Mouse (Mus musculus): ENCODE results near the gene Olfr551. TPM values are rescaled to one million over a fixed set of nuclear protein-coding genes. Genes with fewer than 3 reads are reported as not detected.
"Not testable (repeated sequence)": the region's sequence is repeated elsewhere in the genome, so short reads cannot be mapped to it uniquely, and the experiment has no call there.

Gene Olfr551
- not detected in 2 replicates for polyA plus RNA-seq (2015; fragmentation: Nextera tagmentation; extraction: Ambion mirVana)

- Histone ChIP-seq H3K4me1 (ENCODE audit: insufficient read depth, low read length) (no peaks in the 10 kb centered on the region), H3K4me2 (replicated peaks; ENCODE audit: low read depth, low read length) (no peak within 1 kb of the TSS), H3K27me3 (ENCODE audit: insufficient read depth, low read length) (no peaks in the 10 kb centered on the region), H3K9ac (replicated peaks; ENCODE audit: low read length) (no peak within 1 kb of the TSS), H3K27ac (ENCODE audit: low read length) (no peak within 1 kb of the TSS), H3K4me3 (ENCODE audit: low read length) (no peak within 1 kb of the TSS), H3K9me3 (ENCODE audit: low read length) (no peaks in the 10 kb centered on the region), H3K36me3 (ENCODE audit: insufficient read depth, low read length) (no peaks in the 10 kb centered on the region)
- 90% methylated on average over 3 of the region's 3 CpGs for WGBS
- ATAC-seq (ENCODE audit: low FRiP score, low TSS enrichment): no peak
Measured at GRCm38 (mm10) chr7:102591786-102592185, at the start of gene Olfr551. Olfr551 (minus strand) TSS chr7:102591886.

DNA sequence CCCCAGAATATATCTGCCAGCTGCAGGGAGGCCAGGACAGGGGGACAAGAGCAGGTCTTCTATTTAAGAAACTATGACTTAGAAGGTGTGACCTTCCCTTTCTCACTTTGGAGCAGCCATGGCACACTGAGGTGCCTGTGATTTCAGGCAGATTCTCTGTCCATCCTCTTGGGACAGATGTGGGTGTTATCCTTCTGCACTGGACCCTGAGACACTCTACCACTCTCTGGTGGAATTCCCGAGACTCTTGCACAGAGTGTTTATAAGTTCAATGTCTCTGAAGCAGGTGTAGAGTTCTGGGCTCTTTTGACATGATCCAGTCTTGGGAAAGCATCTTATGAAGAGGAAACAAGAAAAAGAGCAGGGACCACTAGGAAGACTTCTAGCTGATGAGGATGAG, 46.4 kb upstream of the Olfr551 start, which contains the start of gene Olfr554:
Olfr554 (plus strand) TSS at position 301 of the 400 bp plus-strand sequence.
- H3K27me3 ChIP-seq (ENCODE audit: insufficient read depth, low read length): no peaks in the 10 kb centered on the region
- no peaks in the 10 kb centered on the region for H3K4me1 ChIP-seq (ENCODE audit: insufficient read depth, low read length)
- H3K4me3 ChIP-seq (ENCODE audit: low read length): no peak within 1 kb of the TSS
- no peak for ATAC-seq (ENCODE audit: low FRiP score, low TSS enrichment)
- no peaks in the 10 kb centered on the region for H3K9me3 ChIP-seq (ENCODE audit: low read length)
- no peak within 1 kb of the TSS for H3K27ac ChIP-seq (ENCODE audit: low read length)
- no peaks in the 10 kb centered on the region for H3K36me3 ChIP-seq (ENCODE audit: insufficient read depth, low read length)
- H3K4me2 ChIP-seq (replicated peaks; ENCODE audit: low read depth, low read length): no peak within 1 kb of the TSS
- H3K9ac ChIP-seq (replicated peaks; ENCODE audit: low read length): no peak within 1 kb of the TSS
- WGBS: 68% methylated on average over 1 of the region's 1 CpGs

GRCm38 (mm10) chr7:102636665-102637064, 45.0 kb upstream of the Olfr551 start:
- ATAC-seq (ENCODE audit: low FRiP score, low TSS enrichment): no peak
- WGBS: 33% methylated on average over 3 of the region's 3 CpGs
- H3K4me1 ChIP-seq (ENCODE audit: insufficient read depth, low read length): no peaks in the 10 kb centered on the region

GRCm38 (mm10) chr7:102620368-102620767, 28.7 kb upstream of the Olfr551 start:
- not testable (repeated sequence) for H3K27me3 ChIP-seq (ENCODE audit: insufficient read depth, low read length); H3K9me3 ChIP-seq (ENCODE audit: low read length); H3K36me3 ChIP-seq (ENCODE audit: insufficient read depth, low read length); H3K4me1 ChIP-seq (ENCODE audit: insufficient read depth, low read length); ATAC-seq (ENCODE audit: low FRiP score, low TSS enrichment); H3K9ac ChIP-seq (replicated peaks; ENCODE audit: low read length); H3K27ac ChIP-seq (ENCODE audit: low read length); H3K4me2 ChIP-seq (replicated peaks; ENCODE audit: low read depth, low read length); H3K4me3 ChIP-seq (ENCODE audit: low read length)
- WGBS: 91% methylated on average over 15 of the region's 19 CpGs

More at GRCm38 (mm10) chr7:102636665-102637064, 45.0 kb upstream of the Olfr551 start:
- Histone ChIP-seq H3K9ac (replicated peaks; ENCODE audit: low read length) (no peak overlapping the region), H3K4me3 (ENCODE audit: low read length) (no peak overlapping the region), H3K27me3 (ENCODE audit: insufficient read depth, low read length) (no peaks in the 10 kb centered on the region), H3K36me3 (ENCODE audit: insufficient read depth, low read length) (no peaks in the 10 kb centered on the region), H3K9me3 (ENCODE audit: low read length) (no peaks in the 10 kb centered on the region), H3K4me2 (replicated peaks; ENCODE audit: low read depth, low read length) (no peak overlapping the region), H3K27ac (ENCODE audit: low read length) (no peak overlapping the region)

GRCm38 (mm10) chr7:102619608-102620007, 27.9 kb upstream of the Olfr551 start:
- Histone ChIP-seq H3K27me3 (ENCODE audit: insufficient read depth, low read length) (no peaks in the 10 kb centered on the region), H3K9ac (replicated peaks; ENCODE audit: low read length) (no peak overlapping the region), H3K4me3 (ENCODE audit: low read length) (no peak overlapping the region), H3K27ac (ENCODE audit: low read length) (no peak overlapping the region), H3K9me3 (ENCODE audit: low read length) (no peaks in the 10 kb centered on the region), H3K36me3 (ENCODE audit: insufficient read depth, low read length) (no peaks in the 10 kb centered on the region), H3K4me1 (ENCODE audit: insufficient read depth, low read length) (no peaks in the 10 kb centered on the region), H3K4me2 (replicated peaks; ENCODE audit: low read depth, low read length) (no peak overlapping the region)
- ATAC-seq (ENCODE audit: low FRiP score, low TSS enrichment): no peak
- WGBS: 62% methylated on average over 5 of the region's 5 CpGs

DNA sequence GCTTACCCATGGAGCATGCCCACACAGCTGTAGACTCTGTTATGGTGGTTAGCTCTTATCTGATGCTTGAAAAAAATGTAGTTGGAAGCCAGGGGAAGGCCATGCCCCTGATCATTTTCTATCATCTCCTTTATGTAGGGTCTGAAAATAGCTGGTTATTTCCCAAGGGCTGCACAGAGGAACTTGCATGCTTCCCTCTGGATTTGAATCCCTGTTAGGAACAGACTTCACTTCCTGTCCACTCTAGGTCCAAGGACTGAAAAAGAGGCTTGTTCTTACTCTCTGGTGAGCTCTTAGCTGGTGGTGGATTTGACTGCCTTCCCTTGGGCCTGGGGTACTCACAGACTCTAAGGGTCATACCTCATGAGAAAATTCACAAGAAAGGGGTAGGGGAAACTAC, 26.4 kb upstream of the Olfr551 start, which contains the start of gene Olfr553:
Olfr553 (minus strand) TSS at position 101 of the 400 bp plus-strand sequence.
- Histone ChIP-seq H3K4me3 (ENCODE audit: low read length) (no peak within 1 kb of the TSS), H3K4me2 (replicated peaks; ENCODE audit: low read depth, low read length) (no peak within 1 kb of the TSS), H3K4me1 (ENCODE audit: insufficient read depth, low read length) (no peaks in the 10 kb centered on the region), H3K27ac (ENCODE audit: low read length) (no peak within 1 kb of the TSS), H3K36me3 (ENCODE audit: insufficient read depth, low read length) (no peaks in the 10 kb centered on the region), H3K27me3 (ENCODE audit: insufficient read depth, low read length) (no peaks in the 10 kb centered on the region), H3K9ac (replicated peaks; ENCODE audit: low read length) (no peak within 1 kb of the TSS), H3K9me3 (ENCODE audit: low read length) (no peaks in the 10 kb centered on the region)
- ATAC-seq (ENCODE audit: low FRiP score, low TSS enrichment): no peak

- 0 out of 2 replicates have a peak, but pooled peaks have one; percentile 15 for ATAC-seq (ENCODE audit: low FRiP score, low TSS enrichment)
Measured at GRCm38 (mm10) chr7:102597378-102598031, 5.8 kb upstream of the Olfr551 start, which contains the start of gene Olfr552. Olfr552 (plus strand) TSS chr7:102597770.

DNA sequence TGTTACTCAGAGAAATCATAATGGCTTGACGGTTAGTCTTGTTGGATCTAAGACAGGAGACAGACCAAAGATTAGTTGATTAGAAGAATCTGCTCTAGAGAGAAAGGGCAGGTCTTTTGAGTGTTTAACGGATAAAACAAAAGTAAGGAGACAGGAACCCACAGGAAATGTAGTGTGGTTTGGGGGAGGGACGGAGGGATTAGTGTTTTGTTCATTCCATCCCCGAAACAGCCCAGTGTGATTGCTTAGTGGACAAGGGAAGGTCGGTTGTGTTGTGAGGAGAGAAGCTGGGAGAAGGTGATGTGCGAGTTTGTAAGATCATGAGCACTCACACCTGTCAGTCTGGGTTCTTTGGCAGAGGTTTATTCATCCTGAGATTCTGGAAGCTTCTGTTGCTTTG, 15.7 kb downstream of the Olfr551 start:
- Histone ChIP-seq H3K36me3 (ENCODE audit: insufficient read depth, low read length) (no peaks in the 10 kb centered on the region), H3K4me1 (ENCODE audit: insufficient read depth, low read length) (no peaks in the 10 kb centered on the region), H3K9ac (replicated peaks; ENCODE audit: low read length) (no peak overlapping the region), H3K27ac (ENCODE audit: low read length) (no peak overlapping the region), H3K27me3 (ENCODE audit: insufficient read depth, low read length) (no peaks in the 10 kb centered on the region), H3K4me3 (ENCODE audit: low read length) (no peak overlapping the region), H3K9me3 (ENCODE audit: low read length) (no peaks in the 10 kb centered on the region), H3K4me2 (replicated peaks; ENCODE audit: low read depth, low read length) (no peak overlapping the region)
- WGBS: 70% methylated on average over 6 of the region's 6 CpGs
- ATAC-seq (ENCODE audit: low FRiP score, low TSS enrichment): no peak

More at GRCm38 (mm10) chr7:102597378-102598031, 5.8 kb upstream of the Olfr551 start, which contains the start of gene Olfr552:
- H3K4me2 ChIP-seq (replicated peaks; ENCODE audit: low read depth, low read length): no peak within 1 kb of the TSS
- no peaks in the 10 kb centered on the region for H3K9me3 ChIP-seq (ENCODE audit: low read length)
- no peak within 1 kb of the TSS for H3K27ac ChIP-seq (ENCODE audit: low read length)
- H3K4me1 ChIP-seq (ENCODE audit: insufficient read depth, low read length): no peaks in the 10 kb centered on the region
- WGBS: 61% methylated on average over 1 of the region's 1 CpGs
- no peaks in the 10 kb centered on the region for H3K36me3 ChIP-seq (ENCODE audit: insufficient read depth, low read length)
- H3K9ac ChIP-seq (replicated peaks; ENCODE audit: low read length): no peak within 1 kb of the TSS
- H3K27me3 ChIP-seq (ENCODE audit: insufficient read depth, low read length): no peaks in the 10 kb centered on the region
- no peak within 1 kb of the TSS for H3K4me3 ChIP-seq (ENCODE audit: low read length)

DNA sequence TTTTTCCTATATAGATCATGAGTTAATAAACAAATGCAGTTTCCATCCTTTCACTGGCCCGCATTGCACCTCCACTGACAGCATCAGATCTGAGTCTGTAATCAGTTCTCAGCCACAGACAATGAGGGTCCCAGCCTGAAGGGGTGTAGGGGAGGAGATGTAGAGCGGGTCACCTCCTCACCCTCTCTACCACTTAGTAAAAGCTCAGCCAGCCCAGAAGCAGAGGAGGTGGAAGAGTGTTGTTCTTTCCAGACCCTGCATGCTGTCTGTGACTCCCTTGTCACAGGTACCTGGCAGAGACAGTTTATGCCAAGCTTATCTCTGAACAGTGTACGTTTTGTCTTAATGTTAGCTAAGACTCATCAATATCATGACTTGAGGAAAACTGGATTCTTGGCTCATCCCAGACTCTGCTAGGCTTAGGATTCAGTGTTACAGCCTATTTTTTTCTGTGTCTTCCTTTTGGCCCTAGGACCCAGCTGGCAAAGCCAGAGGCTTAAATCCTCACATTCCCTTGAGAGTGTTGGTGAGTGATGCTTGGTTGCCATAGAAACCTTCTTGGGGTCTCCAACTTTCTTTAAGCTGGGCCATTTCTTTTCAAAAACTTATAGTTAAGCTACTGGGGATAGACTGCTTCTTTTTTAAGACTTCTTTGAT, 18.4 kb downstream of the Olfr551 start:
- no peak overlapping the region for H3K27ac ChIP-seq (ENCODE audit: low read length)
- no peak overlapping the region for H3K4me2 ChIP-seq (replicated peaks; ENCODE audit: low read depth, low read length)
- no peak overlapping the region for H3K9ac ChIP-seq (replicated peaks; ENCODE audit: low read length)
- no peaks in the 10 kb centered on the region for H3K36me3 ChIP-seq (ENCODE audit: insufficient read depth, low read length)
- H3K27me3 ChIP-seq (ENCODE audit: insufficient read depth, low read length): no peaks in the 10 kb centered on the region
- no peak overlapping the region for H3K4me3 ChIP-seq (ENCODE audit: low read length)
- H3K9me3 ChIP-seq (ENCODE audit: low read length): no peaks in the 10 kb centered on the region
- H3K4me1 ChIP-seq (ENCODE audit: insufficient read depth, low read length): no peaks in the 10 kb centered on the region
- WGBS: 89% methylated on average over 3 of the region's 3 CpGs
- no peak for ATAC-seq (ENCODE audit: low FRiP score, low TSS enrichment)

GRCm38 (mm10) chr7:102571142-102571541, 20.5 kb downstream of the Olfr551 start, which contains the start of gene Olfr550:
Olfr550 (plus strand) TSS chr7:102571442.
- no peak for ATAC-seq (ENCODE audit: low FRiP score, low TSS enrichment)
- Histone ChIP-seq H3K4me1 (ENCODE audit: insufficient read depth, low read length) (no peaks in the 10 kb centered on the region), H3K4me2 (replicated peaks; ENCODE audit: low read depth, low read length) (no peak within 1 kb of the TSS)

More at GRCm38 (mm10) chr7:102571142-102571541, 20.5 kb downstream of the Olfr551 start, which contains the start of gene Olfr550:
- no peaks in the 10 kb centered on the region for H3K27me3 ChIP-seq (ENCODE audit: insufficient read depth, low read length)
- no peaks in the 10 kb centered on the region for H3K36me3 ChIP-seq (ENCODE audit: insufficient read depth, low read length)
- no peak within 1 kb of the TSS for H3K27ac ChIP-seq (ENCODE audit: low read length)
- H3K9me3 ChIP-seq (ENCODE audit: low read length): no peaks in the 10 kb centered on the region
- H3K4me3 ChIP-seq (ENCODE audit: low read length): no peak within 1 kb of the TSS
- 90% methylated on average over 8 of the region's 8 CpGs for WGBS
- no peak within 1 kb of the TSS for H3K9ac ChIP-seq (replicated peaks; ENCODE audit: low read length)

Measured in kidney, embryonic 16.5 days (tissue).